Mouse (Mus musculus): ENCODE data around the gene Ren1.

Ren1 gene

GRCm38 (mm10) chr1:133377547-133377946, 27.2 kb downstream of the Ren1 start:
- DNase-seq (ENCODE audit: low spot score), result no peak

- DNase-seq (ENCODE audit: low spot score), result no peak
Observed at GRCm38 (mm10) chr1:133379254-133379985, 29.1 kb downstream of the Ren1 start.

- DNase-seq (ENCODE audit: low spot score), result no peak
Observed at GRCm38 (mm10) chr1:133379986-133380320, 29.6 kb downstream of the Ren1 start.

- no peak for DNase-seq (ENCODE audit: low spot score)
Observed at GRCm38 (mm10) chr1:133380347-133381065, 30.2 kb downstream of the Ren1 start.

GRCm38 (mm10) chr1:133382008-133382407, 31.7 kb downstream of the Ren1 start:
- no peak for DNase-seq (ENCODE audit: low spot score)

- no peak for DNase-seq (ENCODE audit: low spot score)
Observed at GRCm38 (mm10) chr1:133382552-133383155, 32.3 kb downstream of the Ren1 start.

GRCm38 (mm10) chr1:133383157-133383783, 33.0 kb downstream of the Ren1 start:
- no peak for DNase-seq (ENCODE audit: low spot score)

- no peak for DNase-seq (ENCODE audit: low spot score)
Observed at GRCm38 (mm10) chr1:133385506-133385905, 35.2 kb downstream of the Ren1 start.

- DNase-seq (ENCODE audit: low spot score), result no peak
Observed at GRCm38 (mm10) chr1:133386209-133386608, 35.9 kb downstream of the Ren1 start.

- DNase-seq (ENCODE audit: low spot score), result no peak
Observed at GRCm38 (mm10) chr1:133387539-133388268, 37.4 kb downstream of the Ren1 start.

GRCm38 (mm10) chr1:133394702-133395101, 44.4 kb downstream of the Ren1 start:
- DNase-seq (ENCODE audit: low spot score), result no peak

- DNase-seq (ENCODE audit: low spot score), result no peak
Observed at GRCm38 (mm10) chr1:133396693-133397092, 46.4 kb downstream of the Ren1 start.

GRCm38 (mm10) chr1:133397094-133397482, 46.8 kb downstream of the Ren1 start:
- DNase-seq (ENCODE audit: low spot score), result no peak

GRCm38 (mm10) chr1:133397483-133398237, 47.4 kb downstream of the Ren1 start:
- DNase-seq (ENCODE audit: low spot score), result no peak

GRCm38 (mm10) chr1:133400014-133400725, 49.9 kb downstream of the Ren1 start:
- DNase-seq (ENCODE audit: low spot score), result no peak

GRCm38 (mm10) chr1:133404005-133404404, 53.7 kb downstream of the Ren1 start:
- DNase-seq (ENCODE audit: low spot score), result no peak

GRCm38 (mm10) chr1:133406614-133407013, 56.3 kb downstream of the Ren1 start:
- DNase-seq (ENCODE audit: low spot score), result no peak

- no peak for DNase-seq (ENCODE audit: low spot score)
Observed at GRCm38 (mm10) chr1:133407436-133407835, 57.1 kb downstream of the Ren1 start.

GRCm38 (mm10) chr1:133408321-133408720, 58.0 kb downstream of the Ren1 start:
- DNase-seq (ENCODE audit: low spot score), result no peak

- DNase-seq (ENCODE audit: low spot score), result no peak
Observed at GRCm38 (mm10) chr1:133408880-133409516, 58.7 kb downstream of the Ren1 start.

Measured in urinary bladder, postnatal 10 days (tissue).